Mouse (Mus musculus) liver (tissue): ENCODE data around the gene Kansl2.

Source experiments
- DNase-seq: peaks from one replicate; pipeline ENCODE4 v3.0.0-alpha.2; 2020; ENCODE audit warnings: mixed read lengths

The Kansl2 gene

DNA sequence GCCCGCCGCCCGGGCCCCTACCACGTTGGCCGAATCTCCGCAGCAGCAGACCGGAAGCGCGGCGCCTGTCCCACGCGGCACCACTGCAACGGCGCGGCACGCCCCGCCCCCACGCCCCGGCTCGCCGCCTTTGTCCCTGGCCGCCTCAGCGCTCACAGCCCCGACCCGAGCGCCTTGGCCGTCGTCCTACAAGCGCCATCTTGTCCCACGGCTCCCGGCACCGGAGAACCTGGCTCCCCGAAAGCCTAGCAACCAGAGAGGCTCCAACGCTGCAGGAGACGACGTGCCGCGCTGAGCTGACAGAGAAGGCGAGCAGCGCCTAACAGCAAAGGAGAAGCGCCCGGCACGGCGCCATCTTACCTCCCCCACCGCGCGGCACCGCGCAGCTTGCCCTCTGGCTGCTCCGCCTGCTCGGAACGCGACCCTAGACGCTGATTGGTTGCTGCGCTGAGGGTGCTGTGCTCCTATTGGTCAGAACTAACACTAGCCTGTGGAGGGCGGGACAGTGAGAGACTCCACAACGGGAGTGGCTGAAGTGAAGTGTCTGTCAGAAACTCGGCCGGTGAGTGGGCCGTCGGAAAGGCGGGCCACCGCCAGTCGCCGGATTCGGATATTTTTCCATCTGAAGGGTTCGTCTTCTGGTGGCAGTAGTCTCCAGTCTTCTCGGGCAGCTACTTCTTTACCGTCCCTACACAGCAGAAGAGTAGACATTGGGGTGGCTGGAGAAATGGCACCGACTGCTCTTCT lies at the start of gene Kansl2:
Kansl2 (minus strand) TSS at position 384 of the 747 bp plus-strand sequence.
- DNase-seq, result peak; percentile 98

DNA sequence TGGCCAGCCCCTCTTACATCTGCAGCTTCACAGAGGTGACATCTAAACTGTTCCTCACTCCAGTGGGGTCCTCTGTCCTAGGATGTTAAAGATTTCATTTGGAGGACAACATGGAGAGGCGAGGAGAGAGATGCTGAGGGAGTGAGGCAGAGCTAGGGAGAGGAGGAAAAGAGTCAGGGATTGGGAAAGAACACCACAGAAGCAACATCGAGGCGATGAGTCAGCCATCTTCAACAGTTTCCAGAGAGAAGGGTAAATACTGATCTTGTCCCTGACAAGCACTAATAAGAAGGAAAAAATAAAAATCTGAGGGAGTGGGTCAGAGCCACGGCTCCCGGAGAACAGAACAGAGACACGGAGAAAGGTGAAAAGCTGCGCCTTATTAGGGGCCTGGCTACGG lies 48.9 kb upstream of the Kansl2 start:
- no peak for DNase-seq

DNA sequence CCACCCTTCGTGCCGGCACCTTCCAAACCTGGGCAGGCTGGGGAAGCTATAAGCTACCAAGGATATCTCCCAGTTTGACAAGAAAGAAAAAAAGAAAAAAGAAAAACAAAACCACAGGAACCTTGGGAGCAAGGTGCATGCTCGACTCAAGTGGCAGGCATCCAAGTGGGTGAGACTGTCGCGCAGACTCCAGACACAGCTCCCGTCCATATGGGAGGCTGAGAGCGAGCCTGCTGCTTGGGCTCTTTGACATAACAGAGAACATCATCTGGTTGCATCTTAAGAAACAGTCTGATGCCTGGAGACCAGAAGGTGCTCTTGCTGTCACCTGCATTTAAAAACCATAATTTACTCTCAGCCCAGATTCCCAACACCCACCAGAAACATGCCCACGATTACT lies 48.3 kb upstream of the Kansl2 start:
- DNase-seq, result no peak

DNA sequence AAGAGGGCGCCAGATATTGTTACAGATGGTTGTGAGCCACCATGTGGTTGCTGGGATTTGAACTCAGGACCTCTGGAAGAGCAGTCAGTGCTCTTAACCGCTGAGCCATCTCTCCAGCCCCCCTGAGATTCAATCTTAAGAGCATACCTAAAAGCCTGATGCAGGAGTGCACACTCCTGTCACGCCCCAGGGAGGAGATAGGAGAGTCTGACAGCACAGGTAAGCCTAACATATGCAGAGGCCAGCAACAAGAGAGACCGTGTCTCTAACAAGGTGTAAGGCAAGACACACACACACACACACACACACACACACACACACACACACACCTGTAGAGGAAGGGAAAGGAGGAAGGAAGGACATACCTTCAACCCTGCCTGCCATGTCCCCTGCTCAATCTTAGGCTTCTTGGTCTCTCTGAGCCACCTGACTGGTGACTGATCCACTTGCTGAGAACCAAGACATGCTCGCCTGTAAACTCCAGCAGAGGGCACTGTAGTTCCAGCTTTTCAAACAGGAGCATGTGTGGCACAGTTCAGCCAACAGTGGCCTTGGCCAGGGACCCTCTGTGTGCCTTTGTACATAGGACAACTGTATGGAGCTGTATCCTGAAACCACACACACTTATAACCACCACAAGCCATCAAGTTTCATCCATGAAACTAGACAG lies 45.9 kb upstream of the Kansl2 start:
- peak; percentile 82 for DNase-seq

DNA sequence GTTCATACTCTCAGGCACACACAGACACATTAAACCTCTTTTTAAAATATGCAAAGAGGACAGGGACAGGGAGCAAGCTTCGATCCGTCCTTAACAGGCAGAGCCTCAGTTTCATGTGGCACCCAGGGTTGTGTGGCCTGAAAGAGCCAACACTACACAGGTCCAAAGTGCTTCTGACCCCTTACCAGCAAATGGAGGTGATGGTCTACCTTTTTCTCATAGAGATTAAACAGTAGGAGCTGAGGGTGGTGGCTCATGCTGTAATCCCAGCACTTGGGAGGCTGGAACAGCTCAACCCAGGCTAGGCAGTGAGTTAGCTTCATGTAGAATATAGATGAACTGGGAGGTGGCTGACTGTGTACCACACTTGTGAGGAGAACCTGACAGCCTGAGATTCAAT lies 45.2 kb upstream of the Kansl2 start:
- no peak for DNase-seq

DNA sequence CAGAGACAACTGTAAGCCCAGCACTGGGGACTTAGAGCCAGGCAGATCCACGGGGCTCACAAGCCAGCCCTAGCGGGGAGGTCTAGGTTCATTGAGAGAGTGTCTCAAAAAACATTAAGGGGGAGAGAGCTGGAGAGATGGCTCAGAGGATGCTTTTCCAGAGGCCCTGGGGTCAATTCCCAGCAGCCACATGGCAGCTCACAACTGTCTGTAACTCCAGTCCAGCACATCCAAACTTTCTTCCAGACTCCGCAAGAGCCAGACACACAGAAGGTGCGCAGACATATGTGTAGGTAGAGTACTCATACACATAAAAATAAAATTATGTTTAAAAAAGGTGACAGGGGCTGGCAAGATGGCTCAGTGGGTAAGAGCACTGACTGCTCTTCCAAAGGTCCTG lies 39.2 kb upstream of the Kansl2 start:
- no peak for DNase-seq

DNA sequence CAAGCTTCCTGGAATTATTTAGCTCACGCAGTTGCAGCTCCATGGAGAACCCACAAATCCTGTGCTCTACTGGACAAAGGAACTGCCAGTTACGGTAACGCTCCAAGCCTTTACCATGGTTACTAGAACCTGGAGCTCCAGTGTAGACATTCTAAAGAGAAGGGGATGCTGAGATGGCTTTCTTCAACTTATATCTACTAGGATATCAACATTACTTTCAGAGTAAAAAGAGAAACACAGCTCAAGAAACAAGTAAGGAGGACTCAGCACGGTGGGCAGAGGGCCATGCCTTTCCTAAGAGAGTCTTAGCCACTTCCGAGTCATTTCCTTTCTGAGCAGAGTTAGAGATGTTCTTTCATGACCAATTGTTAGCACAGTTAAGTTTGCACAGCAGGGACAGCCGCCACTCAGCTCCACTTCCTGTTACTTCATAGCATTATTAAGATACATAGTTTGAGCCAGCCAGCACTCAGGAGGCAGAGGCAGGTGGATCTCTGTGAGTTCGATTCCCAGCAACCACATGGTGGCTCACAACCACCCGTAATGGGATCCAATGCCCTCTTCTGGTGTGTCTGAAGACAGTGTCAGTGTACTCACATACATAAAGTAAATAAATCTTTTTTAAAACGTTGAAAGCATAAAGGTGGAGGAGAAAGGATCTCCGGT lies 36.9 kb upstream of the Kansl2 start, which contains the start of the genes Ccnt1 and 4930415O20Rik:
Ccnt1 (minus strand) TSS at position 51 of the 666 bp plus-strand sequence.
4930415O20Rik (plus strand) TSS at position 132 of the 666 bp plus-strand sequence.
- DNase-seq, result no peak

DNA sequence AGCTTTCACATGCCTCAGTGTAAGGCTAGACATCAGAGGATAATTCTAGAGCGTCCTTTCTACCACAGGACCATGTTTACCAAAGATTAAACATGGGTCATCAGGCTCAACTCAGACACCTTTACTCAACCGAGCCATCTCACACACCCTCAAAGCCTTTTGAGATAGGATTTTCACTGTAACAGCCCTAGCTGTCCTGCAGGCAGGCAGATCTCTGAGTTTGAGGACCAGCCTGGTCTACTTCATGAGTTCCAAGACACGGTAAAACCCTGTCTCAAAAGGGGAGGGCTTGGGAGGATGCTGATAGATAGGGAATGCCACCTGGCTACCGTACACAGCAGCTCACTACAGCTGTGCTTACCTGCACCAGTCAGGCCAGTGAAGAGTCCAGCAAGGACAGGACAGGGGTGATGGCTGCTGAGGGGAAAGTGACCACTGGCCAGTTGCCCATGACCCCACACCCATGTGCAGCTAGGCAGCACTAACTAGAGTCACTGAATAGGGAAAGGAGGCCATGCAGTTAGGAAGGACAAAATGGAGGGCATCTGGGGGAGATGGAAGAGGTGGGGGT lies 35.8 kb upstream of the Kansl2 start:
- DNase-seq, result no peak

DNA sequence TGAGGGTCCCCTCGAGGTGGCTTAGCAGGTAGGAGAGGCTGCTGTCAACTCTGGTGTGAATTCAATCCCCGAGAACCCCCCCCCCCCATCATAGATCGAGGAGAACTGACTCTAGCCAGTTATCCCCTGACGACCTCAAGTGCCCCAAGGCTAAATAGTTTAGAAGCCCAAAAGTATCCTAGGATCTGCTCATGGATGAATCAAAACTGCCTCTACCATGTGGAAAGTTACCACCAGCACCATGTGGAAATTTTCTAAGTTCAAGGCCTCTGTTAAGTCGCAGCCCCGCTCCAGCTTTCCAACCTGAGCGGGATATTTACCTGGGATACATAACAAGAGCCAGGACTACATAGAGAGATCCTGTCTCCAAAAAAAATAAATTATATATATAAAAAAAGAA lies 35.2 kb upstream of the Kansl2 start:
- no peak for DNase-seq

DNA sequence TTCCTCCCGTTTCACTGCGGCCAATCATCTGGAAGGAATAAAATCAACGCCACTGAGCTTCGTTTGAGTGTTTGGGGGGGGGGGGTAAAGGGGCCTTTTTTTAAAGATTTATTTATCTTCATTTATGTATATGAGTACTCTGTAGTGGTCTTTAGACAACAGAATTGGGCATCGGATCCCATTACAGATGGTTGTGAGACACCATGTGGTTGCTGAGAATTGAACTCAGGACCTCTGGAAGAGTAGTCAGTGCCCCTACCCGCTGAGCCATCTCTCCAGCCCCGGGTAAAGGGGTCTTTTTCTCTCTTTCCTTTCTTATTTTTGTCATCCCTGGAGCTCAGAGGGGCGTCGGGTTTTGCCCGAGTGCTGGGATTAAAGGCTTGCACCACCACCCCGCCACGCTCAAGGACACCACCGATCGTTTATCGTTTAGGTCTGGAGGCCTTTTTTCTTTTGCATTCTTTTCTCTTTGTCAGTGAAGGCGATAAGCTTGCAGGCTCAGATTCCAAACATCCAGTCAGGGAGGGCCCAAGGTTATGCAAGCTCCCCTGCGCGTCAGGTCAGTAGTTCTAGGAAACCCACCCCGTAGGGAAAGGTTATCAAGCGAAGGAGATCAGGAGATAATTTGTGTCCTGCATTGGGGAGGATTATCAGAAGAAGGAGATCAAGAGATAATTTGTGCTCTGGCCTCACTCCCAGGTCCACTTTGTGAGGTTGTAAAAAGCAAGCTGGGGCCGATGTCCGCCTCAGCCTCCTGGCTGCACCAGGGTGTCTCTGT lies 34.4 kb upstream of the Kansl2 start:
- DNase-seq, result peak; percentile 35

DNA sequence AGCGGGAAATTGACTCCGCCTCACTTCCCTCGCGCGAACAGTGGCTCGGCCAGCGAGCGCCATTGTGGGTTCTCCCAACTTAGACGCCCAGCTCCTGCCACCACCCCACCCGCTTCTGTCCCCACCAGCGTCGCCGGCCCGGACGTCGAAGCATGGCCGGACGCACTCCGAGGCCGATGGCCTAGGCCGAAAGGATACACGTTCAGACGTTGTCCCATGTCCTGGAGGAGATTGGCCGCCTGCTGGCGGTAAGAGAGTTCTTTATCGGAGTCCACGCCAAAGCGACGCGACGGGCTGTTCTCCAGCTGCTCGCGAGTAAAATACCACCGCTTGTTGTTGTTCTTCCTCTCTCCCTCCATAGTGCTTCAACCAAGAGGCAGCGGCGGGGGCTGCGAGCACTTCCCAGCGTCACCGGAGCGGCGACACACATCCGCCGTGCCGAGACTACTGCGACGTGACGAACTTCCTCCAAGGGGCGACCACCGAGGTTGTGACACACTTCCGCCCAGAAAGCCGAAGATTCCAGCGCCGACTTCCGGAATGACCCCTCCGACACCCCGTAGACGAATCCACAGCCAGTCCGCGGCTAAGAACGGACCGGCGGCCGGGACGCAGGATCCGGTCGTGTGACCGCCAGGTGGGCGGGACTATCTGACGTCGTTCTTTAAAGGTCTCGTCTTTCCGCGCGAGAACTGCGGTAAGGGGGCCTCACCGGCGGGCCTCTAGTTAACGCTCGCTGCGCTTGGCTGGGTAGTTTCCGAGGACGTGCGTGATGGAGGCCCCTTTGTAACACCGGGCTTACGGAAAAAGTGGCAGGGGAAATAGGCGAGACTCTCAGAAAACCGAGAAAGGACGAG lies 33.4 kb upstream of the Kansl2 start:
- DNase-seq, result peak; percentile 98

DNA sequence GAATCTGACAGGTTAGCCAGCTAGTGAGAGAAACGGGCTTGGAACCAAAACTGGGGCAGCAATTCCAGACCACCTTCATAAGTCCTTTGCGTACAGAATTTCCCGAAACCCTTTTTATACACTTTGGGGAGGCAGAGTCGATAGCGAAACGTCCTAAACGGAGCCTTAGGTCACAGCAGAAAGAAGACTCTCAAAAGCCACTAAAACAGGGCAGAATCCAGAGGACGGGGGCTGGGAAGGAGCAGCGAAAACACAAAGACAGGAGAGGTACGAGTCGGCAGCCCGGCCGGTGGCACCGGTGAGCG lies 32.9 kb upstream of the Kansl2 start:
- DNase-seq, result no peak

DNA sequence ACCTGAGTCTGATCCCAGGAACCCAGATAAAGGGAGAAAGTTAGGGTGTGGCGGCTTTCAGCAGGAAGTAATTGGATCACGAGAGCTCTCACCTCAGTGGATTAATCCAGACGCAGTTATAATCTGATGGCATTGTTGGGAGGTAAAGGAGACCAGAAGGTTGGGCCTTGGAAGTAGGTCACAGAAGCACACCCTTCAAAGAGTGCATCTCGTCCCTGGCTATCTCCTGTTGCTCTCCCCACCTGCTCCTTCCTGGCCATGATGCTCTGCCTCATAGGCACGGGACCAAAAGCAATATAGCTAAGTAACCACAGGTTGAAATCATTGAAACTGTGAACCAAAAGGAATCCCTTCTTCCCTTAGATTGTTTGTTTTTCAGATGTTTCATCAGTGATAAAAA lies 23.1 kb upstream of the Kansl2 start:
- DNase-seq, result no peak

DNA sequence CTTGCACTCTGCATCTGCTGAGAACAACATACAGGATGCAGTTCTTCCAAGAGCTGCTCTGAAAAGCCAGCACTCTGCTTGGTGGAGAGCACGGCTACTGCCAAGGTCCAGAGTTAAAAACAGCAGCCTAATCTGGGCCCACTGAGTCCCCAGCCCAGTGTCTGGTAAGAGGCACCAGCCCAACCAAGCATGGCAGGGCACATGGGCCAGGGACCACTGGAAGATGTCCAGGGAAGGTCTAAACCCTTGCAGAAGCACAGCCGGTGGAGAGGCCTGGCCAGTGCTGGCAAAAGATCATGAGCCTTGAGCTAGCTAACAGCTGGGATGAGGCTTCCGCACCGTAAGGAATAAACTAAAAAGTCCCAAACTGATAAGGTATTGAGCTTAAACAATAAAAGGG lies 21.8 kb upstream of the Kansl2 start:
- no peak for DNase-seq

DNA sequence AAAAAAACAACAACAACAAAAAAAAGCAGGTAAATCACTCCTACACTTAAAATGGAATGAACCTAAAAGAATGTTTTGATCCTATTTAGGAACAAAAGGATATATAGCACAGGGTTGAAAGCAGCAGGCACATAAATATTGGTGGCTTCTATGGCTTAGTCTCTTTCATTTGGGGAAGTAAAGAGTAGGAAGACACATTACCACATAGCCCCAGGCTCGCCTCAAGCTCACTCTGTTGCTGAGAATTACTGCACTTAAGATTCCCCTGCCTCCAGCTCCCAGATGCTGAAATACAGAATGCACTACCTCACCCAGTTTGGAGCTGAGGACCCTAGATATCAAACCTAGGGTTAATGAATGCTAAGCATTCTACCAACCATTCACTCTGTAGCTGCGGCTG lies 18.7 kb upstream of the Kansl2 start:
- DNase-seq, result no peak

DNA sequence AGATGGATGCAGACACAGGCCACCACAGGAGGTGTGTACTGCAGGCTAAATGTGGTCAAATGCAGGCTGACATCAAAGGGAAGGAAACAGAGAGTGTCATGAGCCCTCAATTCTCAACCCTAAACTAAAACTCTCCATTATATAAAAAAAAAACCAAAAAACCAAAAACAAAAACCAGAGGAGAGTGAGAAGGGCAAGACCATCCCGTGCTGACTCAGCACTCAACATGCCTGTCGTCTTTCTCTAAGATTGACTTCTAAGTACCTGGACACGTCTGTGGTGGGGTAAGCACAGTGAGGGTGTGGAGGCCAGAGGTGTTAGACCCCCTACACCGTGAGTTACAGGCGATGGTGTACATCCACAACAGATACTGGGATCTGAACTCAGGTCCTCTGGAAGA lies 12.8 kb upstream of the Kansl2 start:
- DNase-seq, result no peak

DNA sequence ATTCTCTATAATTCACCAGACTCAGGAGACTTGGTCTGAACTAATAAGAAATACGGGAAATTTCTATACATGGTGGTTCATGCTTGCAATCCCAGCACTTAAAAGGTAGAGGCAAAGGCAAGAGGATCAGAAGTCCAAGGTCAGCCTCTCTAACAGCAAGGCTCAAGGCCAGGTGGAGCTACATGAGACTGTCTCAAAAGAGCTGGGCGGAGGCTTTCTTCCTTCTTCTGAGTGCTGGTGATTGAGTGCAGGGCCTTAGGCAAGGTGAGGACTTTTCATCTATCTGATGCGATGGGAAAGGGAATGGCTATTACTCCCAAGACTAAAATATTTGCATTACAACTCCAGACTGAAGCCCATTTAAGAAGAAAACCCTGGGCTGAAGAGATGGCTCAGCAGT lies 11.1 kb upstream of the Kansl2 start:
- no peak for DNase-seq

DNA sequence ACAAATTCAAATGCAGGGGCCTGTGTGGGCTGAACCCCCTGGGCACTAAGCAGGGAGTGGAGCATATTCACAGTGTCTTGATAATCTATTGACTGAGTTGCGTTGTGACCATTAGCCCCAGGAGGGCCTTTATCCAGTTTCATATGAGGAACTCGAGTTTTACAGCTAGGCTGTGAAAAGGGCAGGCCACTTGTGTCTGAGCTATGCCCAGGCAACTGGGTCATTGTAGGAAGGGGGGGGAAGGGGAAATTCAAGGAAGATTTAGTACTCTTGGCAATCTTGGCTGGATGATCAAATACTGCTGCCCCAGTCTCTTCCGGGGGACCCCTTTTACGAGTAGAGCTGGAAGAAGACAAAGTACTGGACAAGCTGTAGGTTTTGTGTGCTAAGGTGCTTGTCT lies 9.3 kb upstream of the Kansl2 start:
- no peak for DNase-seq

DNA sequence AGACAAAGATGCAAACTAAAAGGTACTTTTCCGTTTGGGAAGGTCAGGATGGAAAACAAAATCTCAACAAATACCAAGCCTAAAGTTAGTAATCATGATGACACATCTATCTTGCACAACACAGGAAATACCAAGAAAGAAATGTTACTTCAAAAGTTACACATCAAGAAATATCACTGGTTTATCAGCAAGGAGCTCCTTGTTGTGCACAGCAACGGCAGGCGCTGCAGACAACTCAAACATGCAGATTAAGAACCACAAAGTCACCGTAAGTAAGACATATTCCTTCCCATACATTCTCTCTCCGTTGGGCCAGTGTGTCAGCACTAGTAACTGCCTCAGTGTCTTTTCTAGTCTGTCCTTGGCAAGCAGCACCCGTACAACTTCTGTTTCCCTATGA lies 7.0 kb upstream of the Kansl2 start:
- DNase-seq, result no peak

DNA sequence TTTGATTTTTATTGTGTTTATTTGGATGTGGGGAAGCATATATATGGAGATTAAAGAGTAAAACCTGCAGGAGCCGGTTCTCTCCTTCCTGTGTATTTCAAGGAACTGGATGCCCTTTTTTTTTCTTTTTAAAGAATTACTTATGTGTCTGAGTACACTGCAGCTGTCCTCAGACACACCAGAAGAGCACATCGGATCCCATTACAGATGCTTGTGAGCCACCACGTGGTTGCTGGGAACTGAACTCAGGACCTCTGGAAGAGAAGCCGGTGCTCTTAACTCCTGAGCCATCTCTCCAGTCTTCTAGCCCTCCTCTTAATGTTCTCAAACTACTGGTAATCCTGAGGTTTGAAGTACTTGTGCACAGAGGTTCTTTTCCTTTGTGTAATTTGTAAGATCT lies 3.9 kb upstream of the Kansl2 start:
- DNase-seq, result no peak

DNA sequence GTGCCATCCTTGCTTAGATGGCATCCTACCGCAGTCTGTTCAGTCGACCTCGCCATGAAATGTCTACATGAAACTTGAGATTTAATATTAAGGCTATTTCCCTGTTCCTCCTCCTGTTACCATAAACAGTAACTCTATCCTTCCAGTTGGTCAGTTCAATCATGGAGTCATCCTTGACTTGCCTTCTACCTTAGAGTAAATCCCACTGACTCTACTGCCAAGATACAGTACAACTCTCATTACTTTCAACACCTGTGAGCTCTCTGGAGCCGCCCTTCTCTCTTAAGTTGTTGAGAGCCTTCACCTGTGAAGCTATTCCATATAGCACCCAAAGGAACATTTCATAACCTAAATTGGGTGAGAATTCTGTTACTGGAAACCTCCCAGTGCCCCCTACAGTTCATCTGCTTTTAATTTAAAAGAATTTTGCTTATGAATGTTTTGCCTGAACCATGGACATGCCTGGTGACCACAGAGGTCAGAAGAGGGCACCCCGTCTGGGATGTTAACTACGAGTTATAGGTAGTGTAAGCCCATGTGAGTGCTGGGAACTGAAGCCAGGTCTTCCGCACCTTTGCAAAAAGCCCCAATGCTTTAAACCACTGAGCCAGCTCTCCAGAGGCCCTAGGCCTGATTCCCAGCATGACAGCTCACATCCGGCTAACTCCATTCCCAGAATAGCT lies 2.9 kb upstream of the Kansl2 start:
- no peak for DNase-seq
